Mouse (Mus musculus) brain, embryonic 14.5 days (tissue): Measurements from ENCODE around the gene Cxadr.

Experiments used
- CTCF ChIP-seq: fragments of 200-500 bp; IDR thresholded peaks from 2 replicates; pipeline ENCODE4 v1.5.1; 2012; ENCODE audit warnings: inconsistent platforms, mild to moderate bottlenecking, moderate library complexity, borderline replicate concordance; ENCODE audit not compliant: insufficient read depth, insufficient read length; ENCODE audit errors: extremely low read depth
- POLR2A ChIP-seq: fragments of 200-500 bp; IDR thresholded peaks from 2 replicates; pipeline ENCODE4 v1.6.1; 2012; ENCODE audit warnings: mild to moderate bottlenecking, inconsistent platforms, borderline replicate concordance; ENCODE audit not compliant: poor library complexity, insufficient read depth, insufficient read length, severe bottlenecking; ENCODE audit errors: extremely low read depth

DNA sequence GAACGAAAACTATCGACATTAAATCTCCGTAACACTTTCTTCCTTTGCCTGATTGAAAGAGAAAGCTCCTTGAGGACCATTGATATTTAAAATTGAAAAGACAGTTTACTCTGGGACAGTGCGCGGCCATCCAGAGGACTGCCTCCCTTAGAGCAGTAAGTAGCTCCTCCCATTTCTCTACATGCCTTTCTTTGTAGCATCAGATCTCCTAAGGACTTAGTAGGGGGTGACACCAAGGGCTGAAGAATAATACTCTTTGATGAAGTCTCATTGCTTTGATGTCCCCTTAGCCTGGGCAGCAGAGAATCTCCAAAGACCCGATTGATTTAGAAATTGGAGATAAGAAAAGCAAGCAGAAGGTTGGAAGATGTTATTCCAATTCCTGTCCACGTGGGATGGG lies 20.3 kb downstream of the Cxadr start:
- no peak for TF ChIP-seq CTCF
- TF ChIP-seq POLR2A, result no peak
